Mouse (Mus musculus) small intestine, adult 2 months (tissue): ENCODE results near the gene Igflr1.

Experiments
- CTCF ChIP-seq: fragments of 200-500 bp; IDR thresholded peaks from 2 replicates; pipeline ENCODE4 v1.5.1; 2012; ENCODE audit warnings: low read depth, mild to moderate bottlenecking, control low read depth, inconsistent platforms, low read length, moderate library complexity, mixed read lengths; ENCODE audit not compliant: insufficient replicate concordance, insufficient read length; ENCODE audit errors: extremely low read depth
- POLR2A ChIP-seq: fragments of 200-500 bp; IDR thresholded peaks from 2 replicates; pipeline ENCODE4 v1.6.1; 2012; ENCODE audit warnings: low read depth, mild to moderate bottlenecking, control low read depth, inconsistent platforms, low read length, moderate library complexity

DNA sequence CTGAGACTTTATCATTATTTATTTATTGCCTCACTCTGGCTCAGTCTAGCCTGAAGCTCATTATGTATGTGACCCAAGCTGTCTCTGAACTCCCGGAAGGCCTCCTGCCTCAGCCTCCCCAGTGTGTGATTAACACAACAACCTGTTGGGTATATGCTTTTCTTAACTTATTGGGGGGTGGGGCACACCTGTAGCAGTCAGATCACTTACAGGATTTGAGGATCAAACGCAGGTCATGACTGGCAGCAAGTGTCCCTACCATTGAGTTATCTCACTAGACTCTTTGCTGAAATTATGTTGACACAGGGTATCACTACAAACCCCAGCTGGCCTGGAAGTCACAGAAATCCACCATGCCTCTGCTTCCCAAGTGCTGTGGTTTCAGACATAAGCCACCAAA lies 4.9 kb upstream of the Igflr1 start:
- TF ChIP-seq CTCF (no peak), POLR2A (no peak)
